Mouse (Mus musculus) layer of hippocampus, postnatal 25 days (tissue): ENCODE data around the gene Kmt2c. TPM values are rescaled to one million over a fixed set of nuclear protein-coding genes. Genes with fewer than 3 reads are reported as not detected.
A peak's percentile ranks its signal among the peaks of the same experiment; 100 is the strongest.
"Not testable (repeated sequence)": the region's sequence is repeated elsewhere in the genome, so short reads cannot be mapped to it uniquely, and the experiment has no call there.

Source experiments
- DNase-seq, 2 experiments: peaks; one replicate each; pipeline ENCODE4 v3.0.0; 2022; ENCODE audit warnings: mixed read lengths in 2 of 2, low spot score in 1 of 2; ENCODE audit errors: extremely low spot score in 1 of 2
- total RNA-seq, 2 experiments: library from RNA; stranded (reverse); gene quantifications; 2 replicates each; pipeline ENCODE4 v1.2.3; 2021

The Kmt2c gene
- total RNA-seq, 2 experiments from 2014 or later, result 68.9 to 87.2 TPM

GRCm38 (mm10) chr5:25516301-25516895 is 17.8 kb upstream of the Kmt2c start:
- DNase-seq, result no peak

GRCm38 (mm10) chr5:25515767-25516166 is 17.2 kb upstream of the Kmt2c start, which contains the start of gene Cct8l1:
Gene Cct8l1 (plus strand): TSS chr5:25516067.
- DNase-seq, result no peak

GRCm38 (mm10) chr5:25506041-25506440 is 7.5 kb upstream of the Kmt2c start:
- no peak for DNase-seq

- no peak for DNase-seq
Observed at GRCm38 (mm10) chr5:25500686-25501085, 2.1 kb upstream of the Kmt2c start.

DNA sequence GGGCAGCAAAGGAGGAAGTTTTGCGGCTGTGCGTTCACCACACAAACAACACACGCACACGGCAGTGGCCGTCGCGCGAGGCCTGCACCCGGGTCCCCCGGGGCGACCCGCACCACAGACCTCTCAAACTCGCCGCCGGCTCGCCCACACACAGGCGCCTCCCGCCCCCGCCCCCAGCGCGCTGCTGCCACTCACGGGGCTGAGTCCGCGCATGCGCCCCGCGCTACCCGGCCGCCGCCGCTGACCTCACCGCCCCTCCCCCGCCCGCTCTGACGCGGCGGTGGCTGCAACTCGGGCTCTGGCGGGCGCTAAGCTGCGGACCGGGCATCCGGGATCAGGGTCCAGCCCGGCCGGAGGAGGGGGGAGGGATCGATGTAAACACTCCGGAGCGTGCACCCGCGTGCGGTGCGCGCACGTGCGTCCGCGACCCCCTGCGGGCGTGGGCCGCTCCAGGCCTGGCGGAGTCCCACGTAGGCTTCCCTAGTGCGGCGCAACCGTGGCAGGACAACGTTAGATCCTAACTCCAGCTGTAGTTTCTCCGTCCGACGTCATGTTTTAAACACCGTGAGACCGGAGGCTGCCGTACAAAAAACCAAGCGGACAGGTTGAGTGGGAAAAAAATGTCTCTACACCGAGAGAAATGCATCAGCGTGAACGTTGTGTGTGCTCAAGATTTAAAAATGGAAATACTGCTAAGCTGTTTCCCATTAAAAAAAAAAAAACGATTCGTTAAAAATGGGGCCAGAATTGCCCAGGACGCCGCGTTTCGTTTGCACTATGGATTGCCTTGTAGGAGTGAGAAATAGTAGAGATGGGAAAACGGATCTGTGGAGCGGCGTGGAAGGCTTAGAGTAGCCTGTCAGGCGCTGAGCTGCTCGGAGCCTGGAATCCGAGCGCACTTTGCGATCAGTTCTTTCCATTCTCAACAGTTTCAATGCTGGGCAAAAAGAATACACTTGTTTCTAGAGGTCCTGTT is 1.1 kb upstream of the Kmt2c start:
- peak; percentile 95 to 98 for DNase-seq

GRCm38 (mm10) chr5:25498821-25499422 is 339 bp upstream of the Kmt2c start:
- no peak for DNase-seq

DNA sequence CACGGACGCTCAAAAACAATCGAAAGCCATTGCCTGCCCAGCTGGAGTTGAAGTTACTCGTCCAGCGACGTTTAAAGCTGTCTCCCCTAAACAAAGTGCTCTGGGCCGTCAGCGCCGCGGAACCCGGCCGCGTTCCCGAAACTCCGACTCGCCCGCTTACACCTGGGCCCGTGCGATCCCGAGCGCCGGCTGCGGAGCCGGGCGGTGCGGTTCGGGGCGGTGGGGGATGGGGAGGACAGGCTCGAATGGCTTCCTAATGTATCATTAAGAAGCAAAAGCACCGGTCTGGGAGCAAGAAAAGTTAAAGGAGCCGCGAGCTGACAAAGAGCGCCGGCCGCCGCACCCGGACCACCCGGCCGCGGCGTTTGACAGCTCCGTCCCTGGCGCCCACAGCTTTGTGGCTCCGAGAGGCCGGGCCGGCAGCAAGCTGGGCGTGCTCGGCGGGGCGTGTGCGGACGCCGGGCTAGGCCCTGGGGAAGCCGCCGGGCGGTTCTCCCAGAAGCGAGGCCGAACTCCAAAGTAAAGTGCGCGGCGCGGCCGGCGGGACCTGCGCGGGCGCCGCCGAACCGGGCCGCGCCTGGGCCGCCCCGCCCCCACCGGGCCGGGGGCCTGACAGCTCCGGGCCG is 750 bp downstream of the Kmt2c start:
- peak; percentile 38 to 39 for DNase-seq

DNA sequence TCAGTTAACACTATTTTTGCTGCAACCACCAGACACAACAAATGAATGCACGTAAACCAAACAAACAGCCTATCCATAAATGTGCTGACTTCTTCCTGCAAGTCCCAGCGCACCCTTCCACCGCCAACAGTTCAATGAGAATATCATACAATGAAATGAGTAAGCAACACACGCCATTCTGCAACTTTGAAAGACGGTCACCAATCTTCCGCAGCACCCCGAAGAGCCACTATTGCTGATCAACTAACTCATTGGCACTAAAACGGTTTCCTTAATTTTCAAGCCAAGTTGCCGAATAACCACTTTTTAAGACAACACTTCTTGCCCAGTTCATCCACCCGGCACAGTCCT is 1.2 kb downstream of the Kmt2c start:
- DNase-seq, result peak in 1 of 2 experiments; percentile 4

GRCm38 (mm10) chr5:25496652-25497051 is 1.9 kb downstream of the Kmt2c start:
- DNase-seq, result no peak

- no peak for DNase-seq
Observed at GRCm38 (mm10) chr5:25478863-25479262, 19.7 kb downstream of the Kmt2c start.

DNA sequence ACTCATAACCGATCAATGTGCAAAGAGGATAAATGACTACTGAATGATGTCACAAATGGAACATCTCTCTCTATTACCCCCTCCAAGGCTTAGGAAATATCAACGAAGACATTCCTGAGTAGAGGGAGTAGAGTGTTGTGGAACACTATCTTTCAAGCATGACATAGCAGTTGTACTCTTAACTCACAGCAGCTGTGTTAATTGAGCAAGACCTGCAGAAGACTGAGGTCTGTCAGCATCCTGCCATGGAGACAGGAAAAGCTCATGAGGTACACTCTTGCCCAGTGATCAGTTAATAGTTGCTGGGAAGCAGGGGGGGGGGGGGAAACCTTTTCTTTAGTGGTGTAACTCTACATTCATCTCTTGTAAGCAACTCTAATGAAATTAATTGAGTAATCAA is 22.8 kb downstream of the Kmt2c start:
- no peak for DNase-seq

- DNase-seq, result no peak
Observed at GRCm38 (mm10) chr5:25472070-25472469, 26.5 kb downstream of the Kmt2c start.

- DNase-seq, result no peak
Observed at GRCm38 (mm10) chr5:25461956-25462355, 36.6 kb downstream of the Kmt2c start.

- not testable (repeated sequence) for DNase-seq
Observed at GRCm38 (mm10) chr5:25455432-25455831, 43.2 kb downstream of the Kmt2c start.

GRCm38 (mm10) chr5:25452691-25453090 is 45.9 kb downstream of the Kmt2c start:
- no peak for DNase-seq

- no peak for DNase-seq
Observed at GRCm38 (mm10) chr5:25437508-25437907, 61.1 kb downstream of the Kmt2c start.

GRCm38 (mm10) chr5:25436081-25436480 is 62.5 kb downstream of the Kmt2c start:
- peak in 1 of 2 experiments; percentile 39 for DNase-seq

GRCm38 (mm10) chr5:25422576-25422975 is 76.0 kb downstream of the Kmt2c start:
- DNase-seq, result no peak

- DNase-seq, result peak; percentile 26 to 71
Observed at GRCm38 (mm10) chr5:25420601-25421000, 78.0 kb downstream of the Kmt2c start.

GRCm38 (mm10) chr5:25415382-25415781 is 83.2 kb downstream of the Kmt2c start:
- DNase-seq, result no peak

- DNase-seq, result no peak
Observed at GRCm38 (mm10) chr5:25396727-25397126, 101.9 kb downstream of the Kmt2c start.
